Mouse (Mus musculus): ENCODE measurements around the gene Cebpb. TPM values are rescaled to one million over a fixed set of nuclear protein-coding genes. Genes with fewer than 3 reads are reported as not detected.
A peak's percentile ranks its signal among the peaks of the same experiment; 100 is the strongest.

Cebpb gene
- polyA plus RNA-seq, 1 experiment = 372 TPM

DNA sequence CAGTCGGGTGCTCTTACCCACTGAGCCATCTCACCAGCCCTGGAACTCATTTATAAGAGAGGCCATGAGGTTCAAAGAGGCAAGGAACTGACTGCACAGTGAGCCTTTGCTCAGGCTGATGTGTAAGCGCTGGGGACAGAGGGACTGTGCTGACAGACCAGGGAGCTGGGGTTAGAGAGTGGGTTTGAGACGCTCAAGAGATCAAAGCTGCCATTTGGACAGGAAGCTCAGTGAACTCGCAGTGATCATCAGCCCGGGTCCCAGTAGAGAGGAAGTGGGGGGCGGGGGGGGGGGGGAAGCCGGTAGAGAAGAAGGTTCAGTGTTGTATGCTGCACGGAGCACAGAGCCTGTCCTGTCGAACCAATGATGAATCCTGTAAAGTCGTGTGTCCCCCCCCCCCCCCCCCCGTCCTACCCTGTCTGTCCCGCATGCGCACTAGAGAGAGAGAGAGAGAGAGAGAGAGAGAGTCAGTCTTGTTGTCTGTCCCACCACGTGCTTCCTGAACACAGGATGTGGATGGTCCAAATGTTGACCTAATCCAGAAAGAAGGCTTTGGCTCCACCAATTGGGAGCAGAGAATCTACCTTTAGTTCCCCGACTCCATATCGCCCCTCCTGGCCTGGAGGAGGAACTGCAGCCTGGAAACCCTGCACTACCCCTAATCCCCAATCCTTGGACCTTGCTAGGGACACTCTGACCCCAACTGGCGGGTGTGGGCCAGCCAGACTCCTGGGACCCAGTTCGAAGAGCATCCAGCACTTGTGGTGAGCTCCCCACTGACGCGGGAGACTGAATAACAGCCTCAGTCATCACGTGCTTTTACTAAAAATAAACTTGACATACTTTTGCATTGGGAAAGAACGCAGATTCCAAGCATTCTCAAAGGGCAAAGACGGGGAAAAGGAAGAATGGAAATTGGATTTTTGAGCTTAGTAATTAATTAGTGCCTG, 24.4 kb downstream of the Cebpb start:
- no peak overlapping the region for H3K4me3 ChIP-seq (replicated peaks)

DNA sequence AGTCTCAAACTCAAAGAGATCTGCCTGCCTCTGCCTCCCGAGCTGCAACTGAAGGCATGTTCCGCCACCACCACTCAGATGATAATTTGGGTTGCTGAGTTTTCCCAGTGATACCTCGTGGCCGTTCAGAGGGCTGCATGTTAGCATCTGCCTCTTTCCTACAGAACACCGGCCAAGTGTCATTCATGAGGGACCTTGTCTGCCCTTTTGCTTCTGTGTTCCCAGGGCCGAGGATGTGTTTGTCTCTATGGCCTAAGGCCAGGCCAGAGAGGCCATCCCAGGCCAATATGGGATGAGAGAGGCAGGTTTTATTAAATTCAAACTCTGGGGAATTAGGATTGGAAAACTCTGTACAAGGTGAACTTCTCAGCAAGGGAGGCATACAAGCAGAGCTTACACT, 25.6 kb downstream of the Cebpb start:
- peaks cover 48% of the 10 kb centered on the region for H3K27me3 ChIP-seq (replicated peaks)
- no peaks in the 10 kb centered on the region for H3K36me3 ChIP-seq (replicated peaks; ENCODE audit: low read length)
- TF ChIP-seq GATA1 (IDR thresholded peaks at IDR 0.05; ENCODE audit: borderline replicate concordance, low read length) (no peak), FLI1 (IDR thresholded peaks at IDR 0.05; ENCODE audit: low read length) (no peak)
- no peak overlapping the region for H3K4me3 ChIP-seq (replicated peaks)
- H3K4me1 ChIP-seq = peaks cover 80% of the 10 kb centered on the region
- H3K9me3 ChIP-seq = peaks cover 10% of the 10 kb centered on the region; the same call in 1 of the 2 replicates

More for the DNA sequence above, 24.4 kb downstream of the Cebpb start:
- H3K9me3 ChIP-seq = peaks cover 5% of the 10 kb centered on the region; the same call in 1 of the 2 replicates
- H3K27me3 ChIP-seq (replicated peaks) = peaks cover 53% of the 10 kb centered on the region
- no peak for TF ChIP-seq GATA1 (IDR thresholded peaks at IDR 0.05; ENCODE audit: borderline replicate concordance, low read length)
- no peak for TF ChIP-seq FLI1 (IDR thresholded peaks at IDR 0.05; ENCODE audit: low read length)
- no peaks in the 10 kb centered on the region for H3K36me3 ChIP-seq (replicated peaks; ENCODE audit: low read length)
- H3K4me1 ChIP-seq = peaks cover 88% of the 10 kb centered on the region

DNA sequence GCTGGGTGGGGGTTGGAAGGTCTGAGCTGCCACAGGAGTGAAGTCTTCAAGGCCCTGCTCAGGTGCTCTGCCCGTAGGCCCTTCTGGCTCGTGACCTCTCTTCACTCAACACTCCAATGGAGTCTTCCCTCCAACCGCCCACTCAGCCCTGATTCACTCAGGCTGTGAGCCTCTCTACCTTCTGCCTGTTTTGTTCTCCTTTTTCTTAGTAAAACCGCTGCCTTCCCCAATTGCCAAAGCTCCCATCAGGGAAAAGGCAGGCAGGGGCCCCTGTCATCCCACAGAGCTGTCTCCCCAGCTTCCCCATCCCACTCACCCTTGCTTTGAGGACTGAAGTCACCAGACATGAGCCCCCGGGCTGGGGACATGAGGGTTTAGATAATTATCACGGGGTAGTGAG, 26.3 kb downstream of the Cebpb start:
- H3K9me3 ChIP-seq = peaks cover 10% of the 10 kb centered on the region; the same call in 1 of the 2 replicates
- TF ChIP-seq FLI1 (IDR thresholded peaks at IDR 0.05; ENCODE audit: low read length) (no peak), GATA1 (IDR thresholded peaks at IDR 0.05; ENCODE audit: borderline replicate concordance, low read length) (no peak)
- peaks cover 49% of the 10 kb centered on the region for H3K27me3 ChIP-seq (replicated peaks)
- no peak overlapping the region for H3K4me3 ChIP-seq (replicated peaks)
- peaks cover 75% of the 10 kb centered on the region for H3K4me1 ChIP-seq
- H3K36me3 ChIP-seq (replicated peaks; ENCODE audit: low read length) = no peaks in the 10 kb centered on the region

DNA sequence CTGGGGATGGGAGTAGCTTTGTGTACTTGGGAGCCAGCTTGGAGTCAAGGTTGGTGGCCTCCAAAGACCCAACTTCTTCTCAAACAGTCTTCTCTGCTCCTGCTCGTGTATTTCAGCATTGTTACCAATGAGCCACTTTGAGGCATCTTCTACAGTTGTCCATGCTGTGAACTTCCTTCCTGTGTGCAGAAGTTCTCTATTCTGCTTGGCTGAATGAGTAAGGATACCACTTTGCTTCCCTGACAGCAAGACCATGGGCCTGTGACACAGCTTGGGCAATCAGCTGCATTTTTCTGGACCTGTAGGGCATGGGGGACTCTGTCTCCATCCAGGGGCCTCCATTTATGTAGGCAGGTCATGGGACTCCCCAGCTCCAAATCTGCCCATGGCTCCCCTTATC, 28.5 kb downstream of the Cebpb start:
- no peak for TF ChIP-seq FLI1 (IDR thresholded peaks at IDR 0.05; ENCODE audit: low read length)
- H3K27me3 ChIP-seq (replicated peaks) = peaks cover 49% of the 10 kb centered on the region
- H3K9me3 ChIP-seq = peaks cover 10% of the 10 kb centered on the region; the same call in 1 of the 2 replicates
- no peaks in the 10 kb centered on the region for H3K36me3 ChIP-seq (replicated peaks; ENCODE audit: low read length)
- peaks cover 62% of the 10 kb centered on the region for H3K4me1 ChIP-seq
- no peak overlapping the region for H3K4me3 ChIP-seq (replicated peaks)

DNA sequence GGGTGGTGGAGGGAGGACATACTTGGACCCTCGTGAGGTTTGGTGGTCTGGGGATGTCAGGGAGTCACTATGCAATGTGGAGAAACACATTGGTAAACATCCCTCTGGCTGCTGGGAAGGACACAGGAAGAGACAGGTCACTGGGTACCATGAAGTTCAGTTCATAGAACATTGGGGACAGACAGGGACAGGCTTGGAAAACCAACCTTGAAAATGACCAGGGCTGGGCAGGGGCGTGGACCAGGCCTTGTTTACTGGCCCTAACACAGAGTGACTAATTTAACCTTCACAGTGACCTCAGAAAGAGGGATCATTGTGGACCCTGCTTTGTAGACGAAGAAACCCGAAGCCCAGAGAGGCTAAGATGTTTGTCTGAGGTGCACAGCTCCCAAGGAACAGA, 30.8 kb downstream of the Cebpb start:
- TF ChIP-seq GATA1 (IDR thresholded peaks at IDR 0.05; ENCODE audit: borderline replicate concordance, low read length) (no peak), FLI1 (IDR thresholded peaks at IDR 0.05; ENCODE audit: low read length) (no peak)
- H3K27me3 ChIP-seq (replicated peaks) = peaks cover 67% of the 10 kb centered on the region
- H3K4me1 ChIP-seq = peaks cover 68% of the 10 kb centered on the region
- H3K9me3 ChIP-seq = peaks cover 5% of the 10 kb centered on the region; the same call in 1 of the 2 replicates
- no peaks in the 10 kb centered on the region for H3K36me3 ChIP-seq (replicated peaks; ENCODE audit: low read length)
- H3K4me3 ChIP-seq (replicated peaks) = no peak overlapping the region

DNA sequence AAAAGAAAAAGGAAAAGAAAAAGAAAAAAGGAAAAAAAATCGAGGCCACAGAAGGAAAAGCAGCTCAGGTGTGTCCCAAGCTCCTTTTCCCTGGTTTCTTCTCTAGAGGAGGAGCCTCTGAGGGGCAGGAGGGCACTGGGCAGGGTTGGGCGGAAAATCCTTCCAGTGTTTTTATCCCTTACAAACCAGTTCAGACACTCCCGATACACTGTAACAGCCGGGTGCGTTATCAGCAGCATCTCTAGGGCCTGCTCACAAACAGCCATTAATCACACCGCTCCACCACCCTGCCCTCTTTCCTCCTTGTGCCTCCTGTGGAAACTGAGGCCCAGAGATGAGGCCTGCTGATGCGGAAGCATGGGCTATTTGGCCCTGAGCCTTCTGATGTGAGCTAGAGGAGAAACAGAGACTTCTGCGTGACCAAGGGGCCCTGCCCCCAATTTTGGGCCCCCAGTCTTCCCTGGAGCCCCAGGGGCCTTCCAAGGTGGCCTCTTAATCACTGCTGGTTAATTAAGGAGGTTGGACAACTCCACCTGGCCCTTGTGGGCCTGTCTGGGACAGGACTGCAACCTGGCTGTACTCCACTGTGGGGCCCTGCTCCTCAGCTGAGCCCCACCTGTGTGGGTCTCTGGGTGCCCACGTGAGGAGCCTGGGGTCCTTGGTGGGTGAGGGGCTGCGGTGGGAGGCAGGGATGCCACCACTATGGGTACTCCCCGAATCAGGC, 32.6 kb downstream of the Cebpb start:
- H3K27me3 ChIP-seq (replicated peaks) = peaks cover 71% of the 10 kb centered on the region
- no peaks in the 10 kb centered on the region for H3K36me3 ChIP-seq (replicated peaks; ENCODE audit: low read length)
- no peak for TF ChIP-seq FLI1 (IDR thresholded peaks at IDR 0.05; ENCODE audit: low read length)
- no peak for TF ChIP-seq GATA1 (IDR thresholded peaks at IDR 0.05; ENCODE audit: borderline replicate concordance, low read length)
- no peak overlapping the region for H3K4me3 ChIP-seq (replicated peaks)
- peaks cover 5% of the 10 kb centered on the region; the same call in 1 of the 2 replicates for H3K9me3 ChIP-seq
- peaks cover 61% of the 10 kb centered on the region for H3K4me1 ChIP-seq

DNA sequence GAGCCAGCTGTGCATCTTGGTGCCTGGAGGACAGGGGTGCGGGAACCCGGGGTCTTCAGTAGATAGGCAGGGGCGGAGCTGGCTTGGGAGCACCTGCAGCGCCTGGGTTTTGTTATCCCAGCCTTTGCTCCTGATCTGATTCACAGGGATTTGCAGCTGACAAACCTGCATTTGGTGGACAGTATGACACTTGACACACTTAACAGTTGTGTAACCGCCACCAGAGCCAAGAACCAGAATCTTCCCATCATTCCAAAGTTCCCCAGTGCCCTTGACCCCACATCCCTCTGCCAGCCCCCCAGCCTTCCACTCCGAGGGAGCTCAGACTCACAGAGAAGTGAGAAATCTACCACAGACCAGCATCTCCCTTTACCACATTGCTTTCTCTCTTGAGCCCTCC, 33.8 kb downstream of the Cebpb start:
- Histone ChIP-seq H3K4me3 (replicated peaks) (no peak overlapping the region), H3K9me3 (peaks cover 5% of the 10 kb centered on the region; the same call in 1 of the 2 replicates), H3K4me1 (peaks cover 58% of the 10 kb centered on the region), H3K36me3 (replicated peaks; ENCODE audit: low read length) (no peaks in the 10 kb centered on the region), H3K27me3 (replicated peaks) (peaks cover 82% of the 10 kb centered on the region)
- no peak for TF ChIP-seq GATA1 (IDR thresholded peaks at IDR 0.05; ENCODE audit: borderline replicate concordance, low read length)
- no peak for TF ChIP-seq FLI1 (IDR thresholded peaks at IDR 0.05; ENCODE audit: low read length)

DNA sequence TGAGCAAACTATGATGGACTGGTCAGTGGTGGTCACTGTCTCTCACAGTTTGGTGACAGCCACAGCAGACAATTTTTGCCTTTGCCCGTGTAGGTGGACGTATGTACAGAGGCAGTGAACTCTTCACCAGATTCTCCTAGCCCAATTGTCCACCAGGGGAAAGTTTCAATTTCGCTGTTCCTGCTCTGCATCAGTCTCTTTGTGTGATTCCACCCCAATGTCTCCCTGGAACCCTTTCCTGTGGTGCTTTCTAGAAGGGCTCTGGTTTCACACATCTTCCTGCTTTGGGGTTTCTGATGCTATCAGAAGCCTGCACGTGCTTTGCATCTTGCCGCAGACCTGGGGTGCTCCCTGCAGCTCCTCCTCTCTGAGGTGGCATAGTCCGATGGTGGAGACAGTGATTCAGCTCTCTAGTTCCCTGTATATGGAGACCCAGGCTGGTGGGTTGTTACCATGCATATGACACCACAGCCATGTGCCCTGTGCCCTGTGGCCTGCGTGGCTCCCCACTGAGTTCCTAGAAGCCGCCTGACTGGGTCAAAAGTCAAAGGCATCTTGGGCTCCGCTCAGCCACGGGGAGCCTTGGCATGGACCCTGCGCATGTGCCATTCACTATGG, 35.0 kb downstream of the Cebpb start:
- no peaks in the 10 kb centered on the region for H3K36me3 ChIP-seq (replicated peaks; ENCODE audit: low read length)
- peaks cover 2% of the 10 kb centered on the region; the same call in 1 of the 2 replicates for H3K9me3 ChIP-seq
- H3K4me1 ChIP-seq = peaks cover 57% of the 10 kb centered on the region
- H3K4me3 ChIP-seq (replicated peaks) = peak overlapping the region; percentile 70
- H3K27me3 ChIP-seq (replicated peaks) = peaks cover 91% of the 10 kb centered on the region
- TF ChIP-seq GATA1 (IDR thresholded peaks at IDR 0.05; ENCODE audit: borderline replicate concordance, low read length) (no peak), FLI1 (IDR thresholded peaks at IDR 0.05; ENCODE audit: low read length) (no peak)

DNA sequence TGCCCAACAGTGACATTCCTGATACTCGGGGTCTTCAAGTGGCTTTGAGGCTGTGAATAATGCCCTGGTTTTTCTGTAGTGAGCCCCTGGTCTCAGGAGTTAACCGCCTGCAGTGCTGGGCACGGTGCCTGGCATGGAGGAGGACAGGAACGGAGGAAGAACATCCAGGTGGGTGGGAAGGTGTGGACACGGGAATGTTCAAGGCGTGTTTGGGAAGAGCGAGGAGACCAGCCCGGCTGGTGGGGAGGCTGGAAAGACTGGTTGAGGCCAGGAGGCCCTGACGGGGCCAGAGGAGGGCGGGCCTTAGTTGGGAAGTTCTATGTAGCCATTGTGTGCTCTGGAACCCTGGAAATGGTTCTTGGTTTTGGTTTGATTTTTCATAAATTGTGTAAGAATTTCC, 37.2 kb downstream of the Cebpb start:
- Histone ChIP-seq H3K9me3 (no peaks in the 10 kb centered on the region; the same call in 1 of the 2 replicates), H3K36me3 (replicated peaks; ENCODE audit: low read length) (no peaks in the 10 kb centered on the region), H3K27me3 (replicated peaks) (peaks cover 95% of the 10 kb centered on the region), H3K4me1 (peaks cover 64% of the 10 kb centered on the region), H3K4me3 (replicated peaks) (no peak overlapping the region)
- TF ChIP-seq FLI1 (IDR thresholded peaks at IDR 0.05; ENCODE audit: low read length) (no peak), GATA1 (IDR thresholded peaks at IDR 0.05; ENCODE audit: borderline replicate concordance, low read length) (no peak)
